Mouse (Mus musculus) lung, postnatal 0 days (tissue): Measurements from ENCODE around the gene Aldh5a1.

Experiments used
- CTCF ChIP-seq: IDR thresholded peaks from 2 replicates; pipeline ENCODE4 v1.5.1; 2016; ENCODE audit warnings: antibody characterized with exemption, mild to moderate bottlenecking
- EP300 ChIP-seq: IDR thresholded peaks from 2 replicates; pipeline ENCODE4 v1.6.1; 2016; ENCODE audit warnings: antibody characterized with exemption, mild to moderate bottlenecking, control low read depth

- TF ChIP-seq CTCF (peak; percentile 90), EP300 (no peak)
These were observed 17.0 kb downstream of the Aldh5a1 start for GRCm38 (mm10) chr13:24920333-24920977.
